Mouse (Mus musculus) MEL (cell line): ENCODE measurements around the gene Endod1.
A peak's percentile ranks its signal among the peaks of the same experiment; 100 is the strongest.

Experiments
- CTCF ChIP-seq, 3 experiments: IDR thresholded peaks in 2 of 3; conservative IDR thresholded peaks in 1 of 3; 2 replicates each; pipeline ENCODE4 v1.5.1; 2011 to 2012; ENCODE audit warnings: low read length in 3 of 3, low read depth in 2 of 3, mild to moderate bottlenecking in 2 of 3, improper control_type of control experiment in 1 of 3, inconsistent platforms in 1 of 3, mixed read lengths in 1 of 3, moderate library complexity in 1 of 3; ENCODE audit not compliant: control insufficient read depth in 1 of 3, insufficient read depth in 1 of 3, poor library complexity in 1 of 3, severe bottlenecking in 1 of 3
- EP300 ChIP-seq, 2 experiments: IDR thresholded peaks; 2 replicates each; pipeline ENCODE4 v1.6.1; 2011; ENCODE audit warnings: improper control_type of control experiment in 2 of 2, low read length in 2 of 2, low read depth in 1 of 2, mild to moderate bottlenecking in 1 of 2
- GATA1 ChIP-seq: IDR thresholded peaks from 2 replicates; pipeline ENCODE4 v1.6.1; 2011; ENCODE audit warnings: low read depth, low read length, improper control_type of control experiment
- MAX ChIP-seq: IDR thresholded peaks from 2 replicates; pipeline ENCODE4 v1.6.1; 2011; ENCODE audit warnings: low read length, improper control_type of control experiment
- MEF2A ChIP-seq: IDR thresholded peaks from 2 replicates; pipeline ENCODE4 v1.6.1; 2014; ENCODE audit warnings: low read depth, mild to moderate bottlenecking, inconsistent platforms, low read length, improper control_type of control experiment; ENCODE audit not compliant: poor library complexity, insufficient replicate concordance, severe bottlenecking; ENCODE audit errors: extremely low read depth
- POLR2A ChIP-seq, 2 experiments: IDR thresholded peaks; 2 replicates each; pipeline ENCODE4 v1.6.1; 2011 to 2012; ENCODE audit warnings: low read length in 2 of 2, mild to moderate bottlenecking in 2 of 2, control low read depth in 1 of 2, improper control_type of control experiment in 1 of 2, low read depth in 1 of 2, moderate library complexity in 1 of 2; ENCODE audit not compliant: control insufficient read depth in 1 of 2, insufficient read depth in 1 of 2, poor library complexity in 1 of 2
- POLR2AphosphoS5 ChIP-seq: IDR thresholded peaks from 2 replicates; pipeline ENCODE4 v1.6.1; 2012; ENCODE audit warnings: low read depth, borderline replicate concordance, mild to moderate bottlenecking, inconsistent platforms, low read length, moderate library complexity, mixed read lengths
- RAD21 ChIP-seq: IDR thresholded peaks from 2 replicates; pipeline ENCODE4 v1.6.1; 2011; ENCODE audit warnings: mild to moderate bottlenecking, low read depth, low read length, improper control_type of control experiment
- TAL1 ChIP-seq: IDR thresholded peaks from 2 replicates; pipeline ENCODE4 v1.6.1; 2012; ENCODE audit warnings: mild to moderate bottlenecking, inconsistent platforms, low read length, moderate library complexity, mixed read lengths
- TBP ChIP-seq: IDR thresholded peaks from 2 replicates; pipeline ENCODE4 v1.8.0; 2011; ENCODE audit warnings: low read depth, low read length, improper control_type of control experiment
- ZKSCAN1 ChIP-seq: IDR thresholded peaks from 2 replicates; pipeline ENCODE4 v1.6.1; 2012; ENCODE audit warnings: low read depth, mild to moderate bottlenecking, inconsistent platforms, low read length, improper control_type of control experiment, moderate library complexity
- ZMIZ1 ChIP-seq: IDR thresholded peaks from 2 replicates; pipeline ENCODE4 v1.6.1; 2012; ENCODE audit warnings: low read depth, mild to moderate bottlenecking, inconsistent platforms, low read length, improper control_type of control experiment, moderate library complexity
- ZNF384 ChIP-seq: IDR thresholded peaks from 2 replicates; pipeline ENCODE4 v1.6.1; 2012; ENCODE audit warnings: low read depth, mild to moderate bottlenecking, inconsistent platforms, low read length, improper control_type of control experiment

- TF ChIP-seq ZMIZ1 = no peak
- no peak for TF ChIP-seq MEF2A
- no peak for TF ChIP-seq POLR2AphosphoS5
- no peak for TF ChIP-seq MAX
- peak; percentile 48 for TF ChIP-seq TAL1
- no peak for TF ChIP-seq POLR2A (IDR thresholded peaks at IDR 0.05; ENCODE audit: control insufficient read depth in 1 of 2, insufficient read depth in 1 of 2, low read depth in 1 of 2, low read length in 2 of 2, poor library complexity in 1 of 2)
- peak; percentile 78 for TF ChIP-seq GATA1
- no peak for TF ChIP-seq ZKSCAN1
- no peak for TF ChIP-seq ZNF384
- TF ChIP-seq EP300 (IDR thresholded peaks at IDR 0.05; ENCODE audit: low read depth in 1 of 2, low read length in 2 of 2) = peak; percentile 65 to 78; a peak in 3 of 4 replicates
- no peak for TF ChIP-seq RAD21
- TF ChIP-seq CTCF (IDR thresholded peaks at IDR 0.05 in 2 of 3, conservative IDR thresholded peaks at IDR 0.05 in 1 of 3; ENCODE audit: control insufficient read depth in 1 of 3, insufficient read depth in 1 of 3, low read depth in 2 of 3, low read length in 3 of 3, poor library complexity in 1 of 3, severe bottlenecking in 1 of 3) = no peak
- no peak for TF ChIP-seq TBP
These were observed 27.8 kb upstream of the Endod1 start for GRCm38 (mm10) chr9:14409153-14409552.
